Mouse (Mus musculus): ENCODE measurements around the gene Rab9. TPM values are rescaled to one million over a fixed set of nuclear protein-coding genes. Genes with fewer than 3 reads are reported as not detected.
"Not testable (repeated sequence)": the region's sequence is repeated elsewhere in the genome, so short reads cannot be mapped to it uniquely, and the experiment has no call there.

Gene Rab9
- polyA plus RNA-seq (2016; fragmentation: Nextera tagmentation; extraction: Ambion mirVana) = 50.5 and 53.1 TPM in 2 replicates

DNA sequence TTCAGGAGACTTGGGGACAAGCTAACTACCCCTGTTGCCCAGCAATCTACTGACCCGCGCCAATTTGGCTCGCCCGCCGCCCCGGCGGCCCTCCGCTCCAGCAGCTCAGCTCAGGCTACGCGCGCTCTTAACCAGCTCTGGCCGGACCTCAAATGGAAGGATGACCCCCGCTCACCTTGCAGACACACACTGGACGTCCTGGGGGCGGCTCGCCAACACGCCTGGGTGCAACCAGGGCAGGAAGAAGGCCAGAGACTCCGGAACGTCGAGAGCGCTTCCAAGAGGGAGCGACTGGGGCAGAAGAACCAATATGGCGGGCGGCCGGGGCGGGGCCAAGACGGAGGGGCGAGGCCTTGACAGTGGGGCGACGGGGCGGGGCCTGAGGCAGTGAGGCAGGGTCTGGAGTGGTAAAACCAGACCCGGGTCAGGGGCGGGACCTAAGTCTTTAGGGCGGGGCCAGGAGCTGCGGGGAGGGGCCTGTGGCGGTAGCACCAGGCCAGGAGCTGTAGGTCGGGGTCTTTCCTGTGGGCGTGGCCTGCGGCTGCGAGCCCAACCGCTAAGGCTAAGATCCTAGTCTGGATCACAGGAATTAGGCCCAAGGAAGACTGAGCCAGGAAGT lies at the start of gene Rab9:
Gene Rab9, minus strand, starts transcription at position 503 of the 619 bp plus-strand sequence.
- peaks cover 2% of the 10 kb centered on the region; the same call in 1 of the 2 replicates for H3K4me1 ChIP-seq
- no peaks in the 10 kb centered on the region for H3K36me3 ChIP-seq
- H3K4me3 ChIP-seq = peak within 1 kb of the TSS; percentile 56
- H3K27me3 ChIP-seq (replicated peaks) = no peaks in the 10 kb centered on the region
- no peaks in the 10 kb centered on the region for H3K9me3 ChIP-seq
- peak within 1 kb of the TSS; percentile 67 for H3K9ac ChIP-seq
- WGBS = 14% methylated on average over 41 of the region's 41 CpGs
- ATAC-seq (ENCODE audit: low FRiP score, low read depth) = peak; percentile 99
- H3K4me2 ChIP-seq (replicated peaks) = peak within 1 kb of the TSS; percentile 63
- no peak within 1 kb of the TSS for H3K27ac ChIP-seq

DNA sequence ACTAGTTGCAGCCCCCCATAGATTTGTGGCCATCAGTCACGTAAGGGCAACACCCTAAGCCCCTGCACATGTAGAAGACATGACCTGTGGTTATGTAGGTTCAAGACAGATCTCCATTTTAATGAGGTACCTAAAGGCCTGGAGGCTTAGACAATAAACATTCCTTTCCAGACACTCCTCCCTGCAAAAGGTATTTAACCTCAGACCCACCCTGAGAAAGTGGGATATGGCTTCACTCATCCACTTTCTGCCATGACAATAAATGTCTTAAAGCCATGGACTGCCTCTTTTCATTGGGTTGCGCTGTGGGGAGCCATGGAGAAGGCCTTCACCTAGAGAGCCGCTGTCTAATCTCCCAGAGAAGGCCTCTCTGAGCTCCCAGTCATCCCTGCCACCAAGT lies 48.5 kb upstream of the Rab9 start:
- Histone ChIP-seq H3K27me3 (replicated peaks) (no peaks in the 10 kb centered on the region), H3K4me2 (replicated peaks) (no peak overlapping the region), H3K9ac (no peak overlapping the region), H3K36me3 (no peaks in the 10 kb centered on the region), H3K4me3 (no peak overlapping the region), H3K9me3 (no peaks in the 10 kb centered on the region), H3K27ac (no peak overlapping the region), H3K4me1 (no peaks in the 10 kb centered on the region)
- ATAC-seq (ENCODE audit: low FRiP score, low read depth) = no peak
- 93% methylated on average over 3 of the region's 3 CpGs for WGBS

DNA sequence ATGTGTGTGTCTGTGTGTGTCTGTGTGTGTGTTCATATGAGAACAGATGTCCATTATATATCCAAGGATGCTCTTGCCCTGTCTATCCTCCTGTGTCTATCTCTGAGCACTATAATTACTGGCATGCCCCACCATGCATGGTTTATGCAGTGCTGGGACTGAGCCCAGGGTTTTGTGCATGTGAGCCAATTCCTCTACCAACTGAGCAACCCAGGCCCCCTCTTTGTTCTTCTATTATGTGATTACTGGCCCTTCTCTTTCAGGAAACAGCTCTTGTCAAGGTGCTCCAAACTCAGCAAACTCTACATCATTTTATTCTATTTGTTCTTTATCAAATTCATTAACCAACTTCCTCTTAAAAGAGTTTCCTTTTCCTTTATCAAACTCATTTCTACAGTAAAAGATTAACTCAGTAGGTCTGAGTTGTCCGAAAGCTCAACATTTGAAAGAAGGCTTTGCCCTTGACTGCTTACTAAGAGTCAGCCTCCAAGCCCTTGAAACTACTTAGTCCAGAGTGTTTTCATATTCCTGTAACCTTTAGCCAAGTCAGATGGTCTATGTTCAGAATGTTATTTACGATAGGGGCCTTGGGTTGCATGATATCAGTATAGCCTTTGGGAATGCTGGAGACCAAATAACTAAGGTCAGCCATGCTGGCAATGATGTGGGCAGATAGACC lies 46.1 kb upstream of the Rab9 start:
- no peaks in the 10 kb centered on the region for H3K9me3 ChIP-seq
- no peaks in the 10 kb centered on the region for H3K36me3 ChIP-seq
- H3K27me3 ChIP-seq (replicated peaks) = no peaks in the 10 kb centered on the region
- no peak overlapping the region for H3K4me2 ChIP-seq (replicated peaks)
- H3K4me1 ChIP-seq = no peaks in the 10 kb centered on the region
- H3K9ac ChIP-seq = no peak overlapping the region
- no peak overlapping the region for H3K4me3 ChIP-seq
- no peak for ATAC-seq (ENCODE audit: low FRiP score, low read depth)
- 95% methylated on average over 2 of the region's 2 CpGs for WGBS
- H3K27ac ChIP-seq = no peak overlapping the region

DNA sequence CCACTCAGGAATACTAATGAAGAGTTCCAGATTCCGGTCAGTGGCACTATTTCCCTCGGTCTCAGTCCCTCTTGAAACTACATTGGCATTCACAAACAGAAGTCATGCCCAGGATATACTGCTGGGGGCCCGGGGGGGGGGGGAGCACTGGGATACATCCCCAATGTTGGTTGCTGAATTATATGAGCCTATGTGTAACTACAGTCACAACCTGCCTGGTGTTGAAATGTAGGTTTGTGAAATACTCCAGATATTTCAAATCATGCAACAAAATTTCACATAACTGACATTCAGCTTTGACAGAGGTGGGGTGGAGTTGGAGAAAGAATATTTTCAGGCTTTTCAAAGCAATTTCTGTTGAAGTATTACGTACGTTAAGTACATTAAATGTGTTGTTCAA lies 41.1 kb upstream of the Rab9 start:
- WGBS = 80% methylated on average over 5 of the region's 5 CpGs
- H3K9me3 ChIP-seq = no peaks in the 10 kb centered on the region
- ATAC-seq (ENCODE audit: low FRiP score, low read depth) = no peak

DNA sequence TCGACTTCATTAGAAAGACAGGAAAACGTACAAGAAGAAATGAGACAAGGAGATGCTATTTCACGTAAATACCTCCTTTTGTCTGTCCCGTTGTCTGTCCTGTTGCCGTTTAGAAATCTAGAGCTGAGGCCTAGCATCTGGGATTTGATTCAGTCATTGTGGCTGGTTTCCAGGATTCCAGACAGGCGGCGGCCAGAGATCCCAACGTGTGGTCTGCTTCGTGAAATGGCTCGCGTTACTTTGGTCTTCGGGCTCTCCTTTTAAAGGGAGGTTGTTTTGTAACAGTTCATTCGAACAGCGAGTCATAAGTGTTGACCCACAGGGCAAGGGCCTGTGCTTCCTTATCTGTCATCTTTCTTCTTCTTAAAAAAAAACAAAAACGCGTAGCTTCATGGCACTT lies 38.7 kb upstream of the Rab9 start, which contains the start of gene Tceanc:
Gene Tceanc, minus strand, starts transcription at position 223 of the 400 bp plus-strand sequence.
- ATAC-seq (ENCODE audit: low FRiP score, low read depth) = no peak
- H3K27me3 ChIP-seq (replicated peaks) = no peaks in the 10 kb centered on the region
- no peak within 1 kb of the TSS for H3K27ac ChIP-seq
- no peak within 1 kb of the TSS for H3K4me3 ChIP-seq
- no peaks in the 10 kb centered on the region for H3K4me1 ChIP-seq
- no peak within 1 kb of the TSS for H3K4me2 ChIP-seq (replicated peaks)
- no peaks in the 10 kb centered on the region for H3K36me3 ChIP-seq
- H3K9me3 ChIP-seq = no peaks in the 10 kb centered on the region
- WGBS = 75% methylated on average over 16 of the region's 16 CpGs
- no peak within 1 kb of the TSS for H3K9ac ChIP-seq

More for the DNA sequence above, 41.1 kb upstream of the Rab9 start:
- Histone ChIP-seq H3K9ac (no peak overlapping the region), H3K36me3 (no peaks in the 10 kb centered on the region), H3K4me1 (no peaks in the 10 kb centered on the region), H3K4me3 (no peak overlapping the region), H3K27me3 (replicated peaks) (no peaks in the 10 kb centered on the region), H3K27ac (no peak overlapping the region), H3K4me2 (replicated peaks) (no peak overlapping the region)

DNA sequence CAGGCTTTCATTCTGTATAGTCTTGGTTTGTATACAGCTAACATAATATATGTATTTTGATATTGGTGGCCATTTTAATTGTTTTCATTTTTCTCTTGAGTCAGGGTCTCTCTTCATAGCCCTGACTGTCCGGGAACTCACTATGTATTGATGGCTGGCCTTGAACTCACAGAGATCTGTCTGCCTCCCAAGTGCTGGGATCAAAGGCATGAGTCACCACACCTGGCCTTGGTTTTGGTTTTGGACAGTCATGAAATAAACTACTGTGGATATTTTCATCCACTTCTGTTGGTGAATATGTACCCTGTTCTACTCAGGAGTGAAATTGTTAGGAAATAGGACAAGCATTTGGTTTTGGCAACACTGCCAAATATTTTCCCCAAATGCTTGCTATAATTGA lies 37.0 kb upstream of the Rab9 start:
- no peak overlapping the region for H3K9ac ChIP-seq
- no peaks in the 10 kb centered on the region for H3K9me3 ChIP-seq
- H3K4me3 ChIP-seq = no peak overlapping the region
- ATAC-seq (ENCODE audit: low FRiP score, low read depth) = no peak
- no peak overlapping the region for H3K4me2 ChIP-seq (replicated peaks)
- 89% methylated on average over 1 of the region's 1 CpGs for WGBS
- no peaks in the 10 kb centered on the region for H3K4me1 ChIP-seq
- H3K27ac ChIP-seq = no peak overlapping the region
- H3K27me3 ChIP-seq (replicated peaks) = no peaks in the 10 kb centered on the region
- H3K36me3 ChIP-seq = no peaks in the 10 kb centered on the region

DNA sequence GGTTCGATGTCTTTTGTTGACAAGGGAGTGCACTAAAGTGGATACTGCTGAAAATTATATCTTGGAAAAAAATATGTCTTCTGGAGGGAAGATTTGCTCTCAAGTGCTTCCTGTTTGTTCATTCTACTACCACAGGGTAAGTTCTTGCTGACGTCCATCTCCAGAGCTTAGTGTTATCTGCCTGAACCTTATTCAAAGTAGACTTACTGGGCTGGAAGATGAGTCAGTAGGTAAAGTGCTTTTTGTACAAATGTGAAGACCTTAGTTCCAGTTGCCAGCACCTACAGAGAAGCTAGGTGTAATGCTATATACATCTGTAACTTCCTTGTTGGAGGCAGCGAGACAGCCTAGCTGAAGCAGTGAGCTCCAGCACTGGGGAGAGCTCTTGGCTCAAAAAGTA lies 36.3 kb upstream of the Rab9 start:
- no peaks in the 10 kb centered on the region for H3K27me3 ChIP-seq (replicated peaks)
- no peak for ATAC-seq (ENCODE audit: low FRiP score, low read depth)
- no peak overlapping the region for H3K9ac ChIP-seq

DNA sequence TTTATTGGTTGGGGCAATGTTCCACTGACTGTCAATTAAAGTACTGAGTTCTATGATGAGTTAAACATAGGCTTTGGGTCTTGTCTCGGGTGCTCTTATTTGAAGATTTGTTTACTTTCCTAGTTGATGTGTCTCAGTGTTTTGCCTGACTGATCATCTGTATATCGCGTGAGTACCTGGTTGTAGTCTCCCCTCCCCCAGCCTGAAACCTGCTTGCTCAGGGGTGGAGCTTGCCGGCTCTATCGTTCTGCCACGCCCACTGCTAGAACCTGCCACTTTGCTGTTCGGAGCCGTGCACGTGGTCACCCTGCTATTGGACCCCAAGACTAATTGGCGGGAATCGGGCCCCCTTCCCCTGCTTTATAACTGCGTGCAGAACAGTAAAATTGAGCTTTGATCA lies 34.4 kb upstream of the Rab9 start:
- 21% methylated on average over 12 of the region's 12 CpGs for WGBS
- not testable (repeated sequence) for H3K36me3 ChIP-seq; H3K27me3 ChIP-seq (replicated peaks); H3K4me3 ChIP-seq; H3K9me3 ChIP-seq; H3K4me1 ChIP-seq; H3K9ac ChIP-seq; H3K27ac ChIP-seq; ATAC-seq (ENCODE audit: low FRiP score, low read depth)
- H3K4me2 ChIP-seq (replicated peaks) = peak overlapping the region; percentile 33; the same call in 1 of the 2 replicates

More for the DNA sequence above, 36.3 kb upstream of the Rab9 start:
- H3K27ac ChIP-seq = no peak overlapping the region
- no peak overlapping the region for H3K4me3 ChIP-seq
- no peaks in the 10 kb centered on the region for H3K4me1 ChIP-seq
- H3K9me3 ChIP-seq = no peaks in the 10 kb centered on the region
- no peaks in the 10 kb centered on the region for H3K36me3 ChIP-seq
- H3K4me2 ChIP-seq (replicated peaks) = no peak overlapping the region
- WGBS = 90% methylated on average over 3 of the region's 3 CpGs

DNA sequence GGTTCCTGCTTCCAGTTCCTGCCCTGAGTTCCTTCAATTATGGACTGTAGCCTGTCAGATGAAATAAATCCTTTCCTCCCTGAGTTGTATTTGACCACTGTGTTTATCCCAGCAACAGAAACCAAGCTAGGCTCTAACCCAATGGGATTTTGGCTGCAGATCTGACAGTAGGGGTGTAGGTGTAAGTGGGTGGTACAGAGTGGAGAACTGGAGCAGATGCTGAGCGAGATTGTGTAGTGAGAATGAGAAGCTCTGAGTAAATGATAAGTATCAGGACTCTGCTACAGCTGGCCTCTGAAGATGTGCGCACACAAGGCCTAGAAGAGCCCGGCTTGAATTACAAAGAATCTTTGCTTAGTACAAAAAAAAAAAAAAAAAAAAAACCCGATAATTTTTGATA lies 32.4 kb upstream of the Rab9 start:
- no peak overlapping the region for H3K27ac ChIP-seq
- ATAC-seq (ENCODE audit: low FRiP score, low read depth) = no peak

DNA sequence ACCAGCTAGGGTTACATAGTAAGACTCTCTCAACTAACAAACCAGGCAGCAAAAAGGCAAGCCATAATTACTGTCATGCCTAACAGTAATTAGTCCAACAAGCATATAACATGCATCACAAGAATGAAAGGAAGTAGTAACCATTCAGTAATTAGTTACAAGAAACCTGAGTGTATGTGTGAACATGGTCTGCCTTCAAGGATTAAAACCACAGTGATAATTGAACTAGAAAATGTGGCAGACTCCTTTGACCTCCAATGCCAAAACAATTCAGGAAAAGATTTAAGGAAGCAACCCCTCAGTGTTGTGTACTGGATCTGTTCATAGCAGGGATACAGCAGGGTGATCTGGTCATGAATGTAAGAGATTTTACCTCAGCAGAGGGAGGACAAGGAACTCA lies 31.4 kb upstream of the Rab9 start:
- no peak overlapping the region for H3K27ac ChIP-seq
- H3K9me3 ChIP-seq = no peaks in the 10 kb centered on the region
- H3K4me3 ChIP-seq = no peak overlapping the region
- H3K9ac ChIP-seq = no peak overlapping the region
- H3K4me2 ChIP-seq (replicated peaks) = no peak overlapping the region
- no peaks in the 10 kb centered on the region for H3K36me3 ChIP-seq
- no peaks in the 10 kb centered on the region for H3K27me3 ChIP-seq (replicated peaks)
- ATAC-seq (ENCODE audit: low FRiP score, low read depth) = no peak
- H3K4me1 ChIP-seq = no peaks in the 10 kb centered on the region

More for the DNA sequence above, 32.4 kb upstream of the Rab9 start:
- Histone ChIP-seq H3K4me1 (no peaks in the 10 kb centered on the region), H3K9ac (no peak overlapping the region), H3K36me3 (no peaks in the 10 kb centered on the region), H3K27me3 (replicated peaks) (no peaks in the 10 kb centered on the region), H3K9me3 (no peaks in the 10 kb centered on the region), H3K4me3 (no peak overlapping the region), H3K4me2 (replicated peaks) (no peak overlapping the region)
- 94% methylated on average over 4 of the region's 4 CpGs for WGBS

DNA sequence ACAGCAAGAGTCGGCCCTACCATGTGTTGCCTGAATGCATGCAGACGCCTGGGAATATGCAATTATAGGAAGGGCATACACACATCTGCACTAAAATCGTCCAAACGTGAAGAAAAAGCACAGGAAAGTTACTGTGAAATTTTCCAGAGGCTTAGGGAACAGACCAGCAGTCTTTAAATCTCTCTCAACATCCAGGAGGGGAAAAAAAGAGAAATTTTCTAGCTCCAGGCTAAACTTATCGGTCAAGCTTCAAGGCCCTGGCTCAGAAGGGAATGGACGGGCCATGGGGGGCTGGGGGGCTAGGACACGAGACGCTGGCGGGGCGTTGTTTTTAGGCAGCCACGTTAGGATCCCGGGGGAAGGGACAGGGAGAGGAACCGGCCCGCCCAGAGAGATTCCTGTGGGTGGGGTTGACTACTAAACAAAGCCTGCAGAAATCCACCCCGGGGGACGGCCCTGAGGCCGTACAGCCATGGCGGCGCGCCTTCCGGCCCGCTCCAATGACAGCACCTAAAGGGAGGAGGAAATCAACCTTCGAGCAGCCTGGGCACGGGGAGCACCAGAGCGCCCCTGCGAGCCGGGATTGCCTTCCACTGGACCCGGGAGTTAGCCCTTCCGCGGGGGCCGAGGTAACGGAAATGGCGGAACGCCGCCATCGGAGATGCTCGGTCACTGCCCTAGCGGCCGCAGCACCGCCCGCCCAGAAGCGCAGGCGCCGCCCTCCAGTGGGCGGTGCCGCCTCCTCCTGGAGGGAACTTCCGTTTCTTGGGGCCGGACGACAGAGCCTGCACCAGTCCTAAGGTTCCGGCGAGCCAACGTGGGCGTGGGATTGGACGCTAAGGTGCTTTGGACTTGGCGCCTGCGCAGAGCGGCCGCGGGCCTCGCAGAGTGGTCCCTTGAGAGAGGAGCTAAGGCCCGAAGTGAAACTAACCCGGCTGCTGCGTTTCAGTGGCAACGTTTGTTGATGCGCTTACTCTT lies 30.4 kb upstream of the Rab9 start:
- Histone ChIP-seq H3K4me1 (no peaks in the 10 kb centered on the region), H3K27ac (peak overlapping the region; percentile 94), H3K9me3 (no peaks in the 10 kb centered on the region), H3K36me3 (no peaks in the 10 kb centered on the region; the same call in 1 of the 2 replicates), H3K27me3 (replicated peaks) (no peaks in the 10 kb centered on the region), H3K9ac (peak overlapping the region; percentile 70), H3K4me3 (peak overlapping the region; percentile 50), H3K4me2 (replicated peaks) (peak overlapping the region; percentile 55)
- 21% methylated on average over 65 of the region's 65 CpGs for WGBS
- peak; percentile 99 for ATAC-seq (ENCODE audit: low FRiP score, low read depth)

DNA sequence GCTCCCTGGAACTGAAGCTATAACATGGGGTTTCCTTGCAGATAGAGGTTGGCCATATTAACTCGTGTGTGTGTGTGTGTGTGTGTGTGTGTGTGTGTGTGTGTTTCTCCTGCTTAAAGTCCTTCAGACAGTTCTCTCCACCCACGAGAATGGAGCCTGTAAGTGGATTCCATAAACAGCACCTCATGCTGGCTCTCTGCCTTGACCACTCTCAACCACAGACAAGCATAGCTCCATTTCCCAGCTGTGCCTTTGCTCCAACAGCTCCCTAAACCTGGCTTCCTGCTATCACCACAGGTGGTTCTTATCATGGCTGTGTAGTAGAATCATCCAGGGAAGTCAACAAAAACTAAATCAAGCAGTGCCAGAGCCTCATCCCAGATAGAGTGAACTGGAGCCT lies 24.8 kb upstream of the Rab9 start:
- no peak for ATAC-seq (ENCODE audit: low FRiP score, low read depth)
- H3K9me3 ChIP-seq = no peaks in the 10 kb centered on the region
- H3K27ac ChIP-seq = no peak overlapping the region
- H3K4me2 ChIP-seq (replicated peaks) = no peak overlapping the region
- no peak overlapping the region for H3K9ac ChIP-seq
- no peaks in the 10 kb centered on the region for H3K27me3 ChIP-seq (replicated peaks)
- 86% methylated on average over 2 of the region's 2 CpGs for WGBS
- no peak overlapping the region for H3K4me3 ChIP-seq
- H3K4me1 ChIP-seq = no peaks in the 10 kb centered on the region
- H3K36me3 ChIP-seq = no peaks in the 10 kb centered on the region; the same call in 1 of the 2 replicates
